Mouse (Mus musculus) adrenal gland (tissue): ENCODE measurements around the gene Scn3a.

Experiments used
- intact Hi-C: fragments of 180-260 bp; cut with DNase I; formaldehyde crosslinking; loops from one replicate; pipeline ENCODE4 v1.15.1; 2025

Scn3a gene

GRCm38 (mm10) chr2:65414806-65415281 is 152.6 kb downstream of the Scn3a start:
- intact Hi-C loops, result loop anchor here (5.0 kb wide), 1 partner anchor 137 kb away; no protein-coding TSS in a partner anchor

GRCm38 (mm10) chr2:65414237-65414636 is 153.2 kb downstream of the Scn3a start:
- intact Hi-C loops, result loop anchor here (5.0 kb wide), 1 partner anchor 138 kb away; no protein-coding TSS in a partner anchor

- intact Hi-C loops, result loop anchor here (1.0 to 5.0 kb wide), 2 partner anchors 139 to 154 kb away; partner anchors contain the start of gene Scn3a
Measured at GRCm38 (mm10) chr2:65413746-65414145, 153.7 kb downstream of the Scn3a start.
